Mouse (Mus musculus) T-helper 1 cell (primary cell): ENCODE data around the gene Rgcc.

Experiments
- in situ Hi-C: fragments of 300-600 bp; cut with MboI, MseI; formaldehyde crosslinking; loops from one replicate; pipeline ENCODE4 v1.15.1; 2025; ENCODE audit warnings: high pct_unique_total_duplicates

Gene Rgcc

DNA sequence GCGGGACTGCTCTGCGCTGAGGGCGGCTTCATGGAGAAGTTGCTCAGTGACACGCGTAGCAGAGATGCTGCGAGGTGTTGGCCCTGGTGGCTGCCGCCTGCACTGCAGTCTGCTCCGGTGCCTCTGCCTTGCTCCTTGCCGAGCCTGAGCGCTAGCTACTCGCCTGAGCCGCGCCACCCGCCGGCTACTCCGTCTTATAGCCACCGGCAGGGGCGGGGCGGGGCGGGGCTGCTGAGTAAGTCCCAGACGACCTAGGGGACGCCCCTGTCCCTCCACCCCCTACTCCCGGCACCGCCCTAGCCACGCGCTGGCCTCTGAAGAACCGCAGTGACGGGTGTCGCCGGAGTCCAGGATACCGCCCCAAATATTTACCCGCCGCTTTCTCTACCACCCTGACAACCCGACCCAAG is at the start of gene Rgcc:
TSS of gene Rgcc (minus strand) at position 180 of the 410 bp plus-strand sequence.
- in situ Hi-C loops = no loop called here

DNA sequence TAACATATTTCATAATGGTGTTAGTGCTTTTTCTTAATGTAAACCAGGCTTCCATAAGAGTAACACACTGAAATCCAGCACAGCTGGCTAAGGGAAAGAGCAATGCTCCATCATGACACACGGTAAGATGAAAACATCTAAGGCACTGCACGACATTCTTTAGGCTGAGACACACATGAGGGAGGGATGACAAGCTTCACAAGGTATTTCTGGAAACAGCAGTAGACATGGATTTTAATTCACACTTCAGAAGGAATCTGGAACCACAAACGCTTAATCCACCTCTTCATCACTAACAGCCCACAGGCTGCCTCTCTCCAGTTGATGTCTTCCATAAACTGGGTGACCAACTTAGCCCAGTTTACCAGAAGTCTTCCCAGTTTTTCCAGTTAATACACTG is 44.9 kb upstream of the Rgcc start:
- in situ Hi-C loops = no loop called here

DNA sequence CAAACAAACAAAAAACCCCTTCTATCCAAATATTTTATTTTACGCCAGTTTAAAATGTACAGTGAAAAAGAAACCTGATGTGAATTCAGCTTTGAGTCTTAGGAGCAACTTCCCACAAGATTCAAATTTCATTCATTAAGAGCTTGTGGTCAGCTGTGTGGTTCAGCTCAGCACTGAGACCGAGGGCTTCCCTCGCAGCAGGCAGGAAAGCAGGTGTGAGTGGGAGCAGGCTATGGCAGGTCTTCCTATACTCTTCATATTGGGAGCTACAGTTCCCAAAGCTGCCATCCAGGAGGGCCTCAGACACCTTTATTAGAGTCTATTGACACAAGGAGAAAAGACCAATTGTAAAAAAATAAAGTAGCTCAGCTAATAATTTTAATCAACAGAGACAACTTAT is 34.2 kb upstream of the Rgcc start:
- in situ Hi-C loops = no loop called here

DNA sequence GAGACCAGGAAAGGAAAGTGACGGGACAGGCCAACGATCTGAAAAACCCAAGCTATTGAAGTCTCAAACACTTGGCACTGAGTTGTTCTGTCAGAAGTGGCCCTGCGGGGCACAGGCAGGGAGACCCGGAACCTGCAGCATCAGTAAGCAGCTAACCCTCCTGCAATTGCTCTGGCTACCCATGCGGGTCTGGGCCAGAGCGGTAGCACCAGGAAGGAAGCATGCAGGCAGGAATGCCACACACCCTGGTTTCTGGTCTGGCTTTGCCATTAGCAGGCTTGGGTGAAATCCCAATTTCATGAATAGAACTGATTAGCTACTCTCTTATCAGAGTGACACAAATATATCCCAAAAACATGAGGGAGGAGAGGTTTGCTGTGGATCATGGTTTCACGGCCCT is 30.5 kb upstream of the Rgcc start:
- in situ Hi-C loops = no loop called here

DNA sequence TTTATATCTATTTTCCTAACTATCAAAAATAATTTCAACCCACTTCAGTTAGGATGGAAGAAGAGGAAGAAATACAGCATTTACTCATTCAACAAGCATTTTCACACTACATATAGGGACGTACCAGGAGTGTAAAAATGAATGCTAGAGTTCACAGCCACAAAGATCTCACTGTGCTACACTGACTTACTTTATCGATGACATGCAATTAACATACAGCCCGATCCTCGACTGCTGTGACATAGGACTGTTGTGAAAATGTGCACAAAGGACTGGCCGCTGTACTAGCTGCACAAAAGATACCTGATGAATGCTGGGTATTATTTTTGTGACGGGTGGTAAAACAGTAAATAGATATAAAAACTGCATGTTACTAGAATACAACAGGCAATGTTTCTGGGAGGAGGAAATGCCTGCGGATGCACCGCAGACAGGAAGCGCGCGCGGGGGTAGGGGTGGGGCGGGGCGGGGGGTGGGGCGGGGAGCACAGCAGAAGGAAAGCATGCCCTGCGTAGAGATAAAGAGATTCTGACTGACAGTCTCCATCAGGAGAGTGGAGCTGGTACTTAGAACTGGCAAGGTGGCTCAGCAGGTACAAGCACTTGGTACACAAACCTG is 29.6 kb upstream of the Rgcc start:
- in situ Hi-C loops = no loop called here

DNA sequence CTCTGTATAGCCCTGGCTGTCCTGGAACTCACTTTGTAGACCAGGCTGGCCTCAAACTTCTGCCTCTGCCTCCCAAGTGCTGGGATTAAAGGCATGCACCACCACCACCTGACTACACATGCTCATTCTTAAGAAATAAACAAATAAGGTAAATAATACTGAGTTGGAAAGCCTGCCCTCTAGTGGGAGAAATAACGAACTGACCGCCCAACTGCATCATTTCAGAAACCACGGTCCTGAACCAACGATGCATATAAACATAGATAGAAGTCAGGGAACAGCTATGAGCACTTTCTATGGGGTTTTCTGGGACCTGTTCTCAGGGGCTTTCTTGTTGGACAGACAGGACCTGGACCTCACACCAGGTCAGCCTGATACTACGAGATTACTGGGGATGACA is 25.6 kb upstream of the Rgcc start:
- in situ Hi-C loops = loop anchor here (10.0 kb wide), 1 partner anchor 202 kb away; no protein-coding TSS in a partner anchor

DNA sequence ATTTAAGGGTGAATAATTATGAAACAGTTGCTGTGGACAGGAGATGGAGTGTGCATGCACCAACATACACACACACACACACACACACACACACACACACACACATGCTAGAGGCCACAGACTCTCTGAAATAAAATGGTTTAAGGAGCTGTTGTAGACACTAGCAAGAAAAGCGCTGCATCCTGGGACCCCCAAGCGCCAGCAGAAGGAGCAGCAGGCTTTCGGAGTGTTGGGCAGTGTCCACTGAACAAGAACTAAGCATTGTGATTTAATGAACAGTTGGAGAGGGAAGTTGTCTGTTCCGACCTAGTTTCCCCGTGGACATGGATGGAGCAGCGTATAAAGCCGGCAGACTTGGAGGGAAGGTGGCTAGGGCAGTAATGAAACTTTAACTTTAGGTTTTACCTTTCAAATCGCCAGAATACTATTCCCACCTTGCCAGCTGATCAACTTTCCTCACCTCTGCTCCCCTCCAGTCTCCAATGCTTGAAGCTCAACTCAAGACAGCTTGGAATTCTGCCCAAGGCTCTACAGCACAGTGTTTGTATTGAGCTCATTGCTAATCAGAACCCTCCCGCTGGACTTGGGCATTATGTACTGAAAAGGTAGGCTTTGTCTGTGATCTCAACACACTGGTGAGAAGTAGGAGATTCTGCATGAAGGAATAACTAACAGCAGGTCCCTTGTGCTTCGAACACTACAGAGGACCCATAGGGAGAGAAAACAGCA is 22.8 kb upstream of the Rgcc start:
- in situ Hi-C loops = loop anchor here (10.0 kb wide), 1 partner anchor 199 kb away; no protein-coding TSS in a partner anchor

DNA sequence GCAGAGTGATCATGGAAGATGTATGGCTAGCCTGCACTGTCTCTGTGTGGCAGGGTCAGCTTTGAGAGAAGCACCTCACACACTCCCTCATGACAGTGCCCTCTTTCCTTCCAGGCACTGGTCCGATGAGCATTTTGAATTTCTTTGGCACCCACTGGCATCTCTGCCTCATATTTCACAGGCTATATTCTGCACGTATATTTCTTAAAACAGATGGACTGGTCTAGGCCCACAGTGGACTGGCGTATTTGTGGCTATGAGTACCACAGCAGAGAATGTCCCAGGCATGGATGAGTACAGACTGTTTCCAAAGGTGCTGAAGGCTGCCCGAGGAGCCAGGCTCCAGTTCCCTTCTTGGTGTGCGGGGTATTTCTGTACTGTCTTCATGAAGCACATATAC is 20.4 kb upstream of the Rgcc start:
- in situ Hi-C loops = loop anchor here (10.0 kb wide), 1 partner anchor 197 kb away; no protein-coding TSS in a partner anchor

DNA sequence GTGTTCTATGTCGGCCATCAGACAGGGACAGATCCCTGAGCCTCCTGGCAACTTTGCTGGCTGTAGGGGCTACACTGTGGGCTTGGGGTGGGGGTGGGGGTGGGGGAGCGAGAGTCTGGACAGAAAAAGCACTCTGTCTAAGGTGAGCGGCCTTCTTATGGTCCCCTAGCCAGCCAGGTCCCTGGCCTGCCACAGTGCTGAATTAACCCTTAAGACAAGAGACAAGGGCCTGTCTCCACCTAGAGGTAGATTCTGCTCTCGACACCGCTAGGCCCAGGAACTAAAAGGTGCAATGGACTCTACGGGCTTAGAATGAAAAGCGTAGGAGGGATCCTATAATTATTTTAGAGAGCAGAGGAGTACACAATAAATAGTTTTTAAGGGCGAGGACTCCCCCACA is 19.7 kb upstream of the Rgcc start:
- in situ Hi-C loops = loop anchor here (10.0 kb wide), 1 partner anchor 196 kb away; no protein-coding TSS in a partner anchor

DNA sequence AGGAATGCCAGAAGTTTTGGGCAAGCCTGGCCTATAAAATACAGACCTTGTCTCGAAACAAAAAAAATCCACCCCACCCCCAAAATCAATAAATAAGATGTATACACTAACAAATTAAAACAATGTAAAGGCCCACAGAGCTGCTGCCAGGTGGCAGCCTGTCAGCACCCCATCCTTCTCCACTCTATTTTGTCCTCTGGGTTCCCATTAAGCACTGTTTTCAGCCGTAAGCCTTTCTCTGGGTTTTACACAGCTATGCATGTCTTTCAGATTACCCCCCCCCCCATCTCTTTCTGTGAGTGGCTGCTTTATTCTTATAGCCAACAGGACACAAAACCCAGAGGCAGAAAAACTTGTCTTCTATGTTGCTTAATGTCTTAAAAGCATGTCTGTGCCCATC is 16.2 kb upstream of the Rgcc start:
- in situ Hi-C loops = no loop called here

DNA sequence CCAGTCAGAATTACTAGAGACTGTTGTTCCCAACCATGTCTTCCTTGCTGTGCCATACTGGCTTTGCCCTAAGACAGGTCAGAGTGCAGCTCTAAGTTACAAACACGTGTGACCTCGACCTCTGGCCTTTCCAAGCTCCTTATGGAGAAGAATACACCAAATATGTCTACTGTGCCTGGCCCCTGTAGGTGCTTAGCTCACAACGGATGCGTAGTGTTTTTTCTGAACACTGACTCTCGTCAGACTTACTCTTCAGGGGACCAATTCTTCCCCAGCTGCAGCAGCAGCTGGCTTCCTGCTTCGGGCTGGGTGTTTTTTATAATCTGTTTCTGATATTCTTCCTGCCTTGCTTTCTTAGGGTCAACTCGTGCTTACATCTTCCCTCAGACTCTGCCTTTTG is 14.4 kb upstream of the Rgcc start:
- in situ Hi-C loops = no loop called here

DNA sequence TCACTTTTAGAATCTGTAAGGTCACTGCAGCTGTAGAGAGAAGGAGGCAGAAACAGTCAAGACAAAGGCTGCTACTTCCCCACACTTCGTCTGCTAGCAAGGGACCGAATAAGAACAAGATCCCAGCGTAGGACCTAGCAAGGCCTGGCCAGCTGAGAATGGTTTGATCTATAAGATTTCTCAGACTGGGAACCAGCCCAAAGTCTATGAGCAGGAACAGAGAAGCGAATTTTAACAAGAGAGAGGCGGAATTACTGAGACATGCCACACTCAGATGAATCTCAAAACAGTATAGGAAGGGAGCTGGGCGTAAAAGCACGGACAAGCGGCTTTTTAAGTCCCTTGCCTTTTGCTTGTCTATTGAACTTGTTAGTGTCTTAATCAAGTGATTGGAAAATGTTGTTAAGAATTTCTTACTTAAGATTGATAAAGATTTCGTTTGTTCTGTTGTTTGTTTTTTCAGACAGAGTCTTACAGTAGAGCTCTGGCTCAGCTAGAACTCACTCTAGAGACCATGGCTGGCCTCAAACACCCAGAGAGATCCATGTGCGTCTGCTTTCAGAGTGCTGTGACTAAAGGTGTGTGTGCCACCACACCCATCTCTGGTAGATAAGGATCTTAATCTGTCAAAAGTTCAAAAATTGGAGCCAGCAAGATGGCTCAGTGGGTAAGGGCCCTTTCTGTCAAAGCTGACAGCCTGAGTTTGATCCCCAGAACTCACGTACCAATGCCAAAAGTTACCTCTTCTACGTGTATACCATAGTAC is 13.0 kb upstream of the Rgcc start:
- in situ Hi-C loops = no loop called here

DNA sequence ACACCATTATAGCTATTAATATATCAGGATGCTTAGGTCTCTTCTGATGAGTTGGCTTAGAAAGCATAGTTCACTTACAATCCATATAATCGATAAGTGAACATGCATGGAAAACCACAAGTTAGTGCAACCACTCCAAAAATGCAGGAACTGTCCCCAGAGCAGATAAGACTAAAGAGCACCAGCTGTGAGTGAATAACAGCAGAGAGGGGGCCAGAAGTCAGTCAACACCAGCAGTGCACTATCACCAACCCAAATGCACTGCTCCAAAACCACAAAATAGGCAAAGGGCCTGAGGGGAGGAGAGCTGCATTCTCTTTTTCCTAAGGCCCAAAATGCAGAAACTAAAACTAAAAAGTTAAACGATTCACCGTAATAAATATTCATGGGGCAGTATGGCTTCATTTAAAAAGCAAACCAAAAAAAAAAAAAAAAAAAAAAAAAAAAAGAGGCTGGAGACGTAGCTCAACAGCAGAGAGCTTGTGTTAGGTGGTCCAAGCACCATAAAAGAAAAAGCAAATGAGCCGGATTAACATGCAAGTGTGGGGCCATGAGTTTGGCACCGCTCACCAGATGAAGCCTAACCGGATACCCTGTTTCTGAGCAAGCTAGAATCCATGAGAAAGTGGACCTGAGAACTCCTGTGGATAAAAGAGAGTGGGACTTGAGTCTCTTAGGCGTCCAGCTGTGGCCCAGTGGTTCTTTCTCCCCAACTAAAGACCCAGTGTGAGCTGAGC is 12.2 kb upstream of the Rgcc start:
- in situ Hi-C loops = no loop called here

DNA sequence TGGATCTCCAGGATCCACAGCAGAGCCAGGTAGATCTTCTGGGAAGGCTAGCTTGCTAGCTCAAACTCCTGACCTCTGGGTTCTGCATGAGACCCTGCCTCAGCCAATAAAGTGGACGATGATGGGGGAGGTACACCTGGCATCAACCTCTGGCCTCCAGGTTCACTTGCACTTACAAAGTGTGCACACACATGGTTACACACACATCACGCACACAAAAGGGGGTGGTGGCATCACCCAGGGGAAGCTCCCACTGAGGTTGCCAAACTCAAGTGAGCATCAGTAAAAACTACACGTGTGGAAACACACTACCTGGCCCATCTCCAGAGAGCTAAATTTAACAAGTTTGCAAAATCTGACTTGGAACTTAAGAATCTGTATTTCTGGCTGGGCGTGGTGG is 11.3 kb upstream of the Rgcc start:
- in situ Hi-C loops = no loop called here

DNA sequence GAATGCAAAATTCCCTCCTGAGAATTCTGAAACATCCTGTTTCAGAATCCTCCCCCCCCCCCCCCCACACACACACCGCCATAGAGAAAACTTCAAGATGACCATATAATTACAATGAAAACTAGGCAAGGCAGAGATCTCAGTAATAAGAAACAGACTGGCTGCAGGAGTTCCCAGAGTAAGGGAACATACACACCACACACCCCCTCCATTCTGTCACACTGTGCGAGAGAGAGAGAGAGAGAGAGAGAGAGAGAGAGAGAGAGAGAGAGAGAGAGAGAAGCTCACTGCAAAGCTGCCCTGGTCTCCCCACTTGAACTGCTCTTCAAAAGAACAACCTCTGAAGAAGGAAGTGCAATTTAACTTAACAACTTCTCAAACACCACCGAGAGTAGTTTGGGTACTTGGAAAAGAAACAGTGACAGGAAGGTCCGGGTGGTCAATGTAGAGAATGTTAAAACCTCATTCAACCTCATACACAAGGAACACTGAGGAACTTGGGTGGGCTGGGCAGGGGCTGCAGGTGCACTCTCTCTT is 10.5 kb upstream of the Rgcc start:
- in situ Hi-C loops = no loop called here

DNA sequence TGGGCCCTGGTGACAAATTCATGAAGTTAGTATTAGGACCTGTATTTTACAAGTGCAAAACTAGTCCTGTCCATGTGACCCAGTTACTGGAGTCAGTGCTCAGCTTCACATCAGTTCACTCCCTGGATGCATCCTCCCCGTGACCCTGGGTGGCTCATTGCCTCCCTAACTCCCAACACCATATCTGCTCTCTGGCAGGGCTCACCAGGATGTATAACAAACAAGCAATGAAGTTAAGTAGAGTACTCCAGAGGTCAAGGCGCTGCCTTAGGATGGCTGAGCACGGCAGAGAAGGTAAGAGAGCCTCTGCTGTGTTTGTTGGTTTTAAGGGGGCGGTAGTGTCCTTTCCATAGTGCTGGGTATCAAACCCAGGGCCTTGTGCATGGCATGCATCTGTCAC is 7.7 kb upstream of the Rgcc start:
- in situ Hi-C loops = no loop called here

DNA sequence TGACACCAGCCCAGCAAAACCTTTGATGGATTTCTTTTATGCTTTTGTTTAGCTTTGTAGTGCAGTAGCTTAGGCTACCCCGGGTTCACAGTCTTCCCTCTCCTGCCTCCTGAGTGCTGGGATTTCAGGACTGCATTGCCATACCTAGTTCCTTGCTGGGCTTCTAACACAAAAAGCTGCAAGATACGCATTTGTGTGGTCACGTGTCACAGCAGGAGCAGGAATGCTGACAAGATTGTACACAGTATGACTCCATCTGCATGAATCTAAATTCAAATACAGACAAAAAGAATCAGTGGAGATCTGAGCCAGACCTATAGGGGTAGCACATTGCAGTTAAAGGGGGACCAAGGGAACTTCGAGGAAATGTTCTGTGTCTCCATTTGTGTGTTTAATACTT is 6.9 kb upstream of the Rgcc start:
- in situ Hi-C loops = no loop called here

DNA sequence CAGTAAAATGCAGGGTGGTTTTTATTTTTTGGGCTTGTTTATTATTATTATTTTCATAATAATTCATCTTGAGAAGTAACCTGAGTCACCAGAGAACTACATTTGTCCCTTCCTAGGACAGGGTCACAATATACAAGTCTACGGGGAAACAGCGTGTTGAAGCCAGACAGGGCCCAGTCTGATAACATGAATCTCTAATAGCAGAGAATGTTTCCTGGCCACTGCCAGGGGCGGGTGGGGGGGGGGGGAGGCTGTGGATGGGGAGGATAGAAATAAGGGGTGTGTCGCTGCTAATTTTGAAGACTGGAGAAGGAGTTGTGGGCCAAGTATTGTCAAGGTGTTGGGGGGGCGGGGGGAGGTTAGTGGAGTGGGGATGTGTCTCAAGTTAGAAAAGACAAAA is 6.5 kb upstream of the Rgcc start:
- in situ Hi-C loops = no loop called here

DNA sequence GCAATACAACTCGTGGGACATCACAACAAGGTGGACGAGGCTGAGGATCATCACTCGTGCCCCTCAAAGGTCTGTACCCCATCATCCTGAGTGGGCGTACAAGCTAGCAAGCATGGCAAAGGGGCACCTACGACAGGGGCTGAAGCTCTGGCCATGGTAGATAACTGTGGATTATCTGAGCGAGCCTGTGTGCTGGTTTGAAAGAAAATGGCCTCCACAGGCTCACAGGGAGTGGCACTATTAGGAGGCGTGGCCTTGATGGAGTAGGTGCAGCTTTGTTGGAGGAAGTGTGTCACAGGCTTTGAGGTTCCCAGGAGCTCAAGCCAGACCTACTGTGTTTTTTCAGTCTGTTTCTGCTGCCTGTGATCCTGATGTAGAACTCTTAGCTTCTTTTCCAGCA is 5.7 kb upstream of the Rgcc start:
- in situ Hi-C loops = no loop called here

DNA sequence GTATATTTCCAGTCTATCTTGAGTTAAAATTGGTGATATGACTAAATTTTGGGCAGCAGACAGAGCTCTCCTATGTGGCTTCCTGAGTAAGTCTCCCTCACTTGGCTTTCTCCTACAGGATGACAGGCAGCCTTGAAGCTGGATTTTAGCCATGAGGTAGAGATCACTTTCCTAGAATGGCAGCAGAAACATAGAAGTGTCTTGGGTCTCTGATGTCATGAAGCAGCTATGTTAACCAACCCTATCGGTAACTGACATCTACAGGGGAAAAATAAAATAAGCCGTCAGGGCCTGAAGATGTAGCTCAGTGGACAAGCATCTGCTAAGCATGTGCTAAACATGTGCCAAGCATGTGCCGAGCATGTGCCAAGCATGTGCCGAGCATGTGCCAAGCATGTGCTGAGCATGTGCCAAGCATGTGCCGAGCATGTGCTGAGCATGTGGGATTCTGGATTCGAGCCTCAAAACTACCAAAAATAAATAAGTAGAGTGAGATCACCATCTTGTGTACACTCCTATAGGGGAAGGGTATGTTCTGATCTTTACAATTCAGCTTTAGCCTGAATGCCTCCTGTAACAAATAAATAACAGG is 3.5 kb upstream of the Rgcc start:
- in situ Hi-C loops = no loop called here

DNA sequence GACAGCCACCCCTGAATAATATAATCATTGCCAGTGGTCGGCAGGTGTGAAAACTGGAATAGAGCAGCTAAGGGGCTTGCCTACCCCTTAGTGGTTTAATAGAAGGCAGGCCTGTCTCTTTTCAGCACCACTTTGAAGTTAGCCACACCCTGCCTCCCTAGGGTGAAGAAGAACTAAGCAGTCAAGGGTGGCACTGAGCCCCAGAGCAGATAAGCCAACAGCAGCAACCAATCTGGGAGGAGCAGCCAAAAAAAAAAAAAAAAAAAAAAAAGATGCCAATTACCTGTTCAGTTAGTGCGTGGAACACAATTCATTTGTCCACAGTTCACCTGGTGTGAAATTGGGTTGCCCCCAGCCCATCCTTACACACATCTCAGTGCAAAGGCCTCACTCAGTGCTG is 1.7 kb upstream of the Rgcc start:
- in situ Hi-C loops = no loop called here
